Mouse (Mus musculus) kidney, adult 2 months (tissue): ENCODE data around the gene Rnf222.

ENCODE experiments used
- CTCF ChIP-seq: fragments of 200-500 bp; conservative IDR thresholded peaks from 2 replicates; pipeline ENCODE4 v1.5.1; 2011; ENCODE audit warnings: low read depth, mild to moderate bottlenecking, control low read depth, low read length, moderate library complexity, mixed read lengths; ENCODE audit not compliant: insufficient read depth, insufficient read length
- POLR2A ChIP-seq: fragments of 200-500 bp; IDR thresholded peaks from one replicate; pipeline ENCODE4 v1.6.1; 2011; ENCODE audit warnings: low read depth, low read length, control low read depth

DNA sequence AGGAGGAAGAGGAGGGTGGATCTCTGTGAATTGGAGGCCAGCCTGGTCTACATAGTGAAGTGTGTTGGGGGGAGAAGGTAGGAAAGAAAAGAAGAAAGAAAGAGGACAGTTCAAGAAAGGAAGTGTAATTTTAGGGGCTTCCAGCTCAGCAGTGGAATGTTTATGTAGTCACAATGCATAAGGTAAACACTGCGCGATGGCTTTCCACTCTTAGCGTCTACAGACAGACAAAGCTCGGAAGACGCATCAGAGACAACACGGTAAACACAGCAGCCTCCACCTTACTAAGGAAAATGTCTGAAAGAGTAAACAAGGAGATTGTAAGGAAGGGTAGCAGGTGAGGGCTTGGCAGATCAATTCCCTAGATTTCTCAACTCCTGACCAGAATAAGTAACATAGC, 41.6 kb downstream of the Rnf222 start:
- TF ChIP-seq CTCF = no peak
- no peak for TF ChIP-seq POLR2A
